Mouse (Mus musculus) heart, adult 2 months (tissue): ENCODE measurements around the gene Nfasc.

Experiments used
- EP300 ChIP-seq: fragments of 200-500 bp; IDR thresholded peaks from 2 replicates; pipeline ENCODE4 v1.6.1; 2011; ENCODE audit warnings: low read depth, low read length, control low read depth; ENCODE audit not compliant: insufficient read depth
- POLR2A ChIP-seq: fragments of 200-500 bp; IDR thresholded peaks from 2 replicates; pipeline ENCODE4 v1.6.1; 2011; ENCODE audit warnings: mild to moderate bottlenecking, low read depth, low read length, control low read depth; ENCODE audit not compliant: insufficient read depth

GRCm38 (mm10) chr1:132629611-132630370, 111.8 kb downstream of the Nfasc start:
- TF ChIP-seq POLR2A (no peak), EP300 (no peak)
